Mouse (Mus musculus) embryonic facial prominence, embryonic 13.5 days (tissue): Measurements from ENCODE around the gene Hipk3. TPM values are rescaled to one million over a fixed set of nuclear protein-coding genes. Genes with fewer than 3 reads are reported as not detected.

Experiments
- ATAC-seq: fragments of 200-750 bp; cut with Nextera tagmentation; 2 replicates; pipeline ENCODE4 v1.8.0; 2017; ENCODE audit warnings: low read depth; ENCODE audit not compliant: insufficient number of reproducible peaks, insufficient read depth, low FRiP score, low TSS enrichment
- H3K27ac ChIP-seq: fragments of 300-500 bp; sonication (generic); 2 replicates; pipeline ENCODE4 v1.5.1; 2015; ENCODE audit warnings: moderate library complexity, mild to moderate bottlenecking, inconsistent platforms
- H3K27me3 ChIP-seq: fragments of 300-500 bp; sonication (generic); 2 replicates; pipeline ENCODE4 v1.6.1; 2015; ENCODE audit warnings: mild to moderate bottlenecking, inconsistent platforms
- H3K36me3 ChIP-seq: fragments of 300-500 bp; sonication (generic); 2 replicates; pipeline ENCODE4 v1.6.1; 2015; ENCODE audit warnings: mild to moderate bottlenecking, inconsistent platforms
- H3K4me1 ChIP-seq: fragments of 300-500 bp; sonication (generic); 2 replicates; pipeline ENCODE4 v1.6.1; 2015; ENCODE audit warnings: inconsistent platforms
- H3K4me2 ChIP-seq: fragments of 300-500 bp; sonication (generic); 2 replicates; pipeline ENCODE4 v1.6.1; 2015; ENCODE audit warnings: moderate library complexity, mild to moderate bottlenecking, inconsistent platforms
- H3K4me3 ChIP-seq: fragments of 300-500 bp; sonication (generic); 2 replicates; pipeline ENCODE4 v1.5.1; 2015; ENCODE audit warnings: mild to moderate bottlenecking, inconsistent platforms
- H3K9ac ChIP-seq: fragments of 300-500 bp; sonication (generic); 2 replicates; pipeline ENCODE4 v1.6.1; 2015; ENCODE audit warnings: mild to moderate bottlenecking, inconsistent platforms
- H3K9me3 ChIP-seq: fragments of 300-500 bp; sonication (generic); 2 replicates; pipeline ENCODE4 v1.6.1; 2016; ENCODE audit warnings: inconsistent platforms
- whole genome bisulfite sequencing: fragments of 180-500 bp; shearing (Covaris S2); methylation state at CpG from one replicate; pipeline ENCODE4 v1.1.7; 2015; ENCODE audit warnings: mixed read lengths; 5-methylcytosine and 5-hydroxymethylcytosine counted together
- polyA plus RNA-seq: library from polyadenylated mRNA; unstranded; fragments of >200 nt; fragmentation: Nextera tagmentation; extraction: Ambion mirVana; gene quantifications from 2 replicates; pipeline ENCODE4 v1.2.1, GENCODE M21; 2015

Gene Hipk3
- polyA plus RNA-seq, 1 experiment from 2014 or later, result 12.8 TPM

DNA sequence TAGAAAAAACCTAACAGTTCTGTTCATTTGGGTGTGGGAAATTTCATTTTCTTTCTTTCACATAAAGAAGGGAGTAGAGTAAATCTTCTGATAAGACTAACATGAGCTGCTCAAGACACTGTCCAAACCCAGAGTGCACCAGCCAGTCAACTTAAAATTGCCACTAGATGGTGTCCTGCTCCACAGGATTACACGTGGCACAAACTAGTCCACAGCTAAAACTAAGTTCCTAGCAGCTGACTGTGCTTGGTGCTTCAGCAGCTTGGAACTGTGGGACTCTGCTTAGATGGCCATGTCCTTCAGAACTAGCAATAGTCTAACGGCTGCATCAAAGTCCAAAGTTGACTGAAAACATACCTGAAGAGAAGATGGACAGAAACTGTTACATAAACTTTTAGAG lies 49.5 kb downstream of the Hipk3 start:
- no peak overlapping the region for H3K4me2 ChIP-seq
- peaks cover 6% of the 10 kb centered on the region; the same call in 1 of the 2 replicates for H3K4me1 ChIP-seq
- H3K9me3 ChIP-seq, result no peaks in the 10 kb centered on the region
- no peak overlapping the region for H3K4me3 ChIP-seq
- H3K27ac ChIP-seq, result no peak overlapping the region
- peak; percentile 43; the same call in 1 of the 2 replicates for ATAC-seq
- H3K9ac ChIP-seq, result no peak overlapping the region
- no peaks in the 10 kb centered on the region for H3K27me3 ChIP-seq
- WGBS, result 36% methylated on average over 2 of the region's 2 CpGs
- H3K36me3 ChIP-seq, result peaks cover 17% of the 10 kb centered on the region

DNA sequence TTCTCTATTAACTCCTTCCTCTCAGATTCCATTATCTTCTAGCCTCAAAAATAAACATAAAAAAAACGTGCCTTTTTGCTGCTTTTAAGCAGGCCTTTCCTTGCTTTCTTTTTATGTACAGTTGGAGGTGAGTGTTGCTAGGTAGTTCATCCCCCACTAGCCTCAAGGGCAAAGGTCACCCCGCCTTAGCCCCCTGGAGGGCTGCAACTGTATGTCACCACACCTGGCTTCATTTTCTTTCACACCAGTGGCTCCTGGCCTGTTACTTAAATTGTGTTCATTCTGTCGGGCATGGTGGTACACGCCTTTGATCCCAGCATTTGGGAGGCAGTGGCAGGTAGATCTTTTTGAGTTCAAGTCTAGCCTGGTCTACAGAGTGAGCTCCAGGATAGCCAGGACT lies 51.9 kb downstream of the Hipk3 start:
- Histone ChIP-seq H3K9ac (no peak overlapping the region), H3K36me3 (peaks cover 29% of the 10 kb centered on the region), H3K4me1 (no peaks in the 10 kb centered on the region), H3K4me3 (no peak overlapping the region), H3K27ac (no peak overlapping the region), H3K27me3 (no peaks in the 10 kb centered on the region), H3K9me3 (no peaks in the 10 kb centered on the region), H3K4me2 (no peak overlapping the region)
- ATAC-seq, result no peak
- WGBS, result 62% methylated on average over 4 of the region's 4 CpGs

DNA sequence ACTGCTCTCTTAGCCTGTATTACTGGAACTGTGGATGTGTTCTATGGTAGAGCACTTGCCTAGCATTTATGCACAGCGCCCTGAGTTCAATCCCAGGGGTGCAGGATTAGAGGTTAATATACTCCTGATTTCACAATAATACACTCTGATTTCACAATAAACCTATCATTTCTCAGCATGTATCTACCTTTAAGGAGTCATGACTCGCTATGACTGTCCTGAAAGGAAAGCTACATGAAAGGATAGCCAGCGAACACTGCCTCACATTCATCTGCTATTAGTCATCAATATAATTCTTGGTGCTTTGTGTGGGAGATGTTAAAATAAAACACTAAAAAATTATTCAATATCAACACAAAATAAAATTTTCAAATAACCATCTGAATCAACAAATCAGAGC lies 58.0 kb downstream of the Hipk3 start:
- no peaks in the 10 kb centered on the region for H3K4me1 ChIP-seq
- H3K27ac ChIP-seq, result no peak overlapping the region
- H3K9me3 ChIP-seq, result no peaks in the 10 kb centered on the region
- ATAC-seq, result no peak
- no peaks in the 10 kb centered on the region for H3K27me3 ChIP-seq
- no peak overlapping the region for H3K4me2 ChIP-seq
- no peak overlapping the region for H3K4me3 ChIP-seq
- H3K36me3 ChIP-seq, result peaks cover 68% of the 10 kb centered on the region
- H3K9ac ChIP-seq, result no peak overlapping the region
- 90% methylated on average over 3 of the region's 3 CpGs for WGBS

DNA sequence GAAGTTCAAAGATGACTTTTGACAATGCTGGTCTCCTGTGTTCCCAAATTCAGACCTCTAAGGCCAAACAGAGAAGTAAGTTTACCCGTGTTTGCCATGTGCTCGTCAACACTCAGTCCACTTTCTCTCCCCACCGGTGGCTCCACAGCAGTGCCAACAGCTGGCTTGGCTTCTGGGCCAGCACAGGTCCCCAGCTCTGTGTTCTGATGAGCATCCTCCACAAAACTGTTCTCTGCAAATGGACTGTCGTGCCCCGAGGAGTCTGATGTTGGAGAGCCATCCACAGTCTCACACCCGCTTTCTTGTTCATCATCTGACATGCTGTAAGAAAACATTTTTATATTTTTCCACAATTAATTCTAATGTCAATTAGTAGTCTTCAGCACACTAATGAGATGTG lies 63.2 kb downstream of the Hipk3 start:
- Histone ChIP-seq H3K27me3 (no peaks in the 10 kb centered on the region), H3K9ac (no peak overlapping the region), H3K4me1 (no peaks in the 10 kb centered on the region), H3K36me3 (peaks cover 58% of the 10 kb centered on the region), H3K9me3 (no peaks in the 10 kb centered on the region), H3K4me3 (no peak overlapping the region), H3K27ac (no peak overlapping the region), H3K4me2 (no peak overlapping the region)
- WGBS, result 87% methylated on average over 6 of the region's 6 CpGs
- ATAC-seq, result no peak

- ATAC-seq, result no peak
- Histone ChIP-seq H3K9ac (no peak overlapping the region), H3K4me1 (no peaks in the 10 kb centered on the region), H3K36me3 (peaks cover 53% of the 10 kb centered on the region), H3K4me3 (no peak overlapping the region), H3K27me3 (no peaks in the 10 kb centered on the region), H3K9me3 (no peaks in the 10 kb centered on the region), H3K27ac (no peak overlapping the region), H3K4me2 (no peak overlapping the region)
- WGBS, result 68% methylated on average over 5 of the region's 5 CpGs
Measured at GRCm38 (mm10) chr2:104430566-104430965, 63.7 kb downstream of the Hipk3 start.

DNA sequence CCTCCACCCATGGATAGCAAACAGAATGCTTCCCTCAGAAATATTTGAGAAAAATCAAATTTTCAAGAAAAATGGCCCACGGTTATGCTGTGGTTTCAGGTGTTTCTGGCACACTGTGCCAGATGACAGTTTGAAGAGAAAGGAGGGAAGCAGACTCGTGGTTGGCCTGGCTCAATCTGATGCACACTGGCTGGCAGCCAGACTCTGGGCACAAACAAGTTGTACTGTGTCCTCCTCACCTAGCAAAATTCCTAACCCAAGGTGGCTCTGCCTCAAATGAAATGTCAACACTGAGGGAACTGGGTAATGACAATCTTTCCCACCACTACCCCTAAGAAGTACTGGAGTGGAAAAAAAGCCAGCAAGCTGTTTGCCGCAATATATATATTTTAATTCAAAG lies 68.1 kb downstream of the Hipk3 start:
- H3K9ac ChIP-seq, result no peak overlapping the region
- WGBS, result 66% methylated on average over 3 of the region's 3 CpGs
- H3K27me3 ChIP-seq, result no peaks in the 10 kb centered on the region
- no peak for ATAC-seq
- no peak overlapping the region for H3K4me3 ChIP-seq
- peaks cover 26% of the 10 kb centered on the region for H3K36me3 ChIP-seq
- no peak overlapping the region for H3K27ac ChIP-seq
- no peak overlapping the region for H3K4me2 ChIP-seq
- no peaks in the 10 kb centered on the region for H3K9me3 ChIP-seq
- H3K4me1 ChIP-seq, result no peaks in the 10 kb centered on the region

- Histone ChIP-seq H3K27ac (no peak overlapping the region), H3K4me1 (no peaks in the 10 kb centered on the region), H3K9me3 (no peaks in the 10 kb centered on the region), H3K9ac (no peak overlapping the region), H3K36me3 (peaks cover 6% of the 10 kb centered on the region; the same call in 1 of the 2 replicates), H3K4me3 (no peak overlapping the region), H3K27me3 (no peaks in the 10 kb centered on the region), H3K4me2 (no peak overlapping the region)
- ATAC-seq, result no peak
- WGBS, result 9% methylated on average over 1 of the region's 1 CpGs
Measured at GRCm38 (mm10) chr2:104422230-104422629, 72.0 kb downstream of the Hipk3 start.

DNA sequence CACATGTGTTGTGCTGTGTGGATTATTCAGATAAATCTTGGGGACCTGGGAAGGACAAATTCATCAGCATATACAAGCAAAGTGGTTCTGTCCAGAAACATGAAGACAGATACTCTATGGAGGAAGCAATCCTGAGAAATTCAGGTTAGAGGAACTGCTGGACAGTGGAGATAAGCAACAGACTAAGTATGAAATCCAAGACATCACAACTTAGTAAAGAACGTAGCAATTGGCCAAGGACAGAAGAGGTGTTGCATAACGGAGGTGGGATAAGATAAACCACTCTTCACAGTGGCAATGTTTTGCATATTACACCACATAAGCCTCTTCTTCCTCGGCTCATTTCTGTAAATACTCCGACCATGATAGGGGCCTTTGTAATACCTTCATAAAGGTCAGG lies 73.4 kb downstream of the Hipk3 start:
- Histone ChIP-seq H3K9me3 (no peaks in the 10 kb centered on the region), H3K9ac (no peak overlapping the region), H3K27me3 (0 out of 2 replicates have a peak, but pooled peaks cover under 1% of the 10 kb centered on the region), H3K36me3 (peaks cover 4% of the 10 kb centered on the region; the same call in 1 of the 2 replicates), H3K4me3 (no peak overlapping the region), H3K4me1 (no peaks in the 10 kb centered on the region), H3K4me2 (no peak overlapping the region), H3K27ac (no peak overlapping the region)
- no peak for ATAC-seq
- WGBS, result 88% methylated on average over 4 of the region's 4 CpGs

- no peak for ATAC-seq
Measured at GRCm38 (mm10) chr2:104419999-104420398, 74.2 kb downstream of the Hipk3 start.

DNA sequence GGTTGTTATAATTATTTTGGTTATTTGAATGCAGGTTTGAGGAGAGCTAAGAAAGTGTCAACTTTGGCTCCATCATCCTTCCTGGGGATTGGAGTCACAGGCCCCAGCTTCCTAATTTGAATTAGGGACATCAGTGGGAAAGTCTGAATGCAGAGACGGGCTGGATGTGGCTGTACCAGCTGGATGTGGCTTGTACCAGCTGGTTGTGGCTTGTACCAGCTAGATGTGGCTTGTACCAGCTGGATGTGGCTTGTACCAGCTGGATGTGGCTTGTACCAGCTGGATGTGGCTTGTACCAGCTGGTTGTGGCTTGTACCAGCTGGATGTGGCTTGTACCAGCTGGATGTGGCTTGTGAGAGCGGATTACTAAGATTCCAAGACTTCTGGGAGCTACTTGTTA lies 74.8 kb downstream of the Hipk3 start:
- H3K9ac ChIP-seq, result no peak overlapping the region
- no peak overlapping the region for H3K27ac ChIP-seq
- 69% methylated on average over 2 of the region's 2 CpGs for WGBS
- H3K4me3 ChIP-seq, result no peak overlapping the region
- H3K36me3 ChIP-seq, result no peaks in the 10 kb centered on the region
- ATAC-seq, result no peak
- no peak overlapping the region for H3K4me2 ChIP-seq
- no peaks in the 10 kb centered on the region for H3K9me3 ChIP-seq
- H3K4me1 ChIP-seq, result no peaks in the 10 kb centered on the region
- 0 out of 2 replicates have a peak, but pooled peaks cover 5% of the 10 kb centered on the region for H3K27me3 ChIP-seq

More at GRCm38 (mm10) chr2:104419999-104420398, 74.2 kb downstream of the Hipk3 start:
- Histone ChIP-seq H3K27me3 (0 out of 2 replicates have a peak, but pooled peaks cover 5% of the 10 kb centered on the region), H3K27ac (no peak overlapping the region), H3K36me3 (peaks cover 2% of the 10 kb centered on the region; the same call in 1 of the 2 replicates), H3K9ac (no peak overlapping the region), H3K4me2 (no peak overlapping the region), H3K4me3 (no peak overlapping the region), H3K4me1 (no peaks in the 10 kb centered on the region), H3K9me3 (no peaks in the 10 kb centered on the region)
- WGBS, result 95% methylated on average over 1 of the region's 1 CpGs

DNA sequence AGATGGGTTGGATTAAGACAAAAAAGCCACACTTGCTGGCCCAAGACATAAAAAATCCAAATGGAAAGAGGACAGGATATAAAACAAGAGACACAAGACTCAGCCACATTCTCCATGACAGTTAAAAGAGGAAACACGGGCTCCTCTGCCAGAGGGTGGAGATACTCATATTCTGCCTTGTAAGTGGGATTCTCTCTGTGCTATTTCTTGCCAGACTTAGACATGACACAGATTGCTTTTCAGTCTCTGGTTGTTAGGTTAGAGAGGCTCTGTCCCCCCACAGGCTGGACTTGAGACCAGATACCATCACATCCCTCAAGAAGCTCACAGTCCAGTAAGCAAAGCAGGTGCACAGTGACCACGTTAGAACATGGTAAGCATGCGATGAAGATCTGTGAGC lies 81.2 kb downstream of the Hipk3 start:
- 75% methylated on average over 3 of the region's 3 CpGs for WGBS

GRCm38 (mm10) chr2:104412496-104412895 lies 81.8 kb downstream of the Hipk3 start:
- 41% methylated on average over 4 of the region's 4 CpGs for WGBS
- Histone ChIP-seq H3K4me2 (no peak overlapping the region), H3K9ac (no peak overlapping the region), H3K9me3 (no peaks in the 10 kb centered on the region), H3K27me3 (peaks cover 69% of the 10 kb centered on the region), H3K4me3 (no peak overlapping the region), H3K27ac (no peak overlapping the region), H3K4me1 (peaks cover 18% of the 10 kb centered on the region), H3K36me3 (no peaks in the 10 kb centered on the region)
- ATAC-seq, result no peak

More for the DNA sequence above, 81.2 kb downstream of the Hipk3 start:
- no peaks in the 10 kb centered on the region for H3K36me3 ChIP-seq
- no peak overlapping the region for H3K9ac ChIP-seq
- H3K4me2 ChIP-seq, result no peak overlapping the region
- H3K4me1 ChIP-seq, result peaks cover 18% of the 10 kb centered on the region
- ATAC-seq, result no peak
- peaks cover 64% of the 10 kb centered on the region for H3K27me3 ChIP-seq
- H3K4me3 ChIP-seq, result no peak overlapping the region
- no peak overlapping the region for H3K27ac ChIP-seq
- no peaks in the 10 kb centered on the region for H3K9me3 ChIP-seq
